16 mouse cellular contexts compared by ENCODE assay signal in the genomic region with DNA sequence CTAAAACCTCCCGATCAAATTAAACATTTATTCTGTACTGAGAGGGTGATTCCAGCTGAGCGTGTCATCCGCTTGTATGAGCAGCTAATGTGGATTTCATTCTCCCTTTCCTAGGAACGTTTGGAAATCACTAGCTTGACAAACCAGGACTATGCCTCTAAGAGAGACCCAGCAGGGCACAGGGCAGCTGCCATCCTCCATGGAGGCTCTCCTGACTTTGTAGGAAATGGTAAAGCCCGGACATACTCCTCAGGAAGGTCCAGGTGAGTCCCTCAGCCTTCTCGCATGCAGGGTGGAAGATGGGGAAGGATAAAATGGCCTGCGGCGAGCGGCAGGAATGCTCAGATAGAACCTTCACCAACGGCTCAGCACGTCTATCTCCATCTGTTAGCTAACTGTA.
"Had no signal": no experiment of that assay in that cellular context is flagged by ENCODE, and none has a peak within 500 bp of the region (broad histone marks: within the 10 kb centered on the region; RNA-seq: fewer than 3 reads in every experiment).

No protein-coding gene starts in this region.

- H3K4me3 ChIP-seq: neural tube, embryonic 12.5 days; neural tube, embryonic 13.5 days; neural tube, embryonic 15.5 days; stomach, embryonic 15.5 days had no signal

- H3K27me3 ChIP-seq: neural tube, embryonic 12.5 days; neural tube, embryonic 13.5 days; neural tube, embryonic 15.5 days; stomach, embryonic 15.5 days had no signal

- H3K4me1 ChIP-seq: neural tube, embryonic 12.5 days; neural tube, embryonic 13.5 days; neural tube, embryonic 15.5 days; stomach, embryonic 15.5 days had no signal

- H3K27ac ChIP-seq: neural tube, embryonic 12.5 days; neural tube, embryonic 13.5 days; neural tube, embryonic 15.5 days; stomach, embryonic 15.5 days; stomach, postnatal 0 days had no signal

- DNase-seq: right cerebral cortex, adult 18-20 months; right cerebral cortex, postnatal 14 days; right cerebral cortex, postnatal 25 days; right cerebral cortex, postnatal 4 days; spleen, adult 18-20 months; thymus, adult 18-20 months; thymus, adult 2 months; thymus, postnatal 14 days; thymus, postnatal 25 days; thymus, postnatal 36 days; thymus, postnatal 4 days had no signal

- H3K9me3 ChIP-seq: neural tube, embryonic 12.5 days; neural tube, embryonic 13.5 days; neural tube, embryonic 15.5 days; stomach, embryonic 15.5 days had no signal
